Mouse (Mus musculus): ENCODE measurements around the gene Bmp10. TPM values are rescaled to one million over a fixed set of nuclear protein-coding genes. Genes with fewer than 3 reads are reported as not detected.
A peak's percentile ranks its signal among the peaks of the same experiment; 100 is the strongest.
"Not testable (repeated sequence)": the region's sequence is repeated elsewhere in the genome, so short reads cannot be mapped to it uniquely, and the experiment has no call there.

The Bmp10 gene
- polyA plus RNA-seq, 1 experiment: not detected

DNA sequence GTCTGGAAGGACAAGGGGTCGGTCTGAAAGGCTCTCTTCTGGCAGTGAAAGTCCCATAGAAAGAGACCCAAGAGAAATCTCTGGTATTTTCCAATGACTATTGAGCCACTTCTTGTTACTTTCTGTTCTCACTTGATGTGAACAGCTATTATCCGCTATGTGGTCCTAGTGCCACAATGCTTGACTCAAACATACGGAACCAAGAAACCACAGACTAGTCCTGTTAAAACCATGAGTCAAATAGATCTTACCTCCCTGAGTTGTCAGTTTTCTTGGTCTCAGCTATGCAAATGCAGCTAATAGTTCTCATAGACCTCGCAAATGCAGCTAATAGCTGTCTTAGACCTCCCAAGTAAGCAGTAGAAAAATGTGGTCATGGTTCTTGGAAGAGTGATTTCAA is 18.4 kb downstream of the Bmp10 start:
- DNase-seq (ENCODE audit: low read depth): no peak

DNA sequence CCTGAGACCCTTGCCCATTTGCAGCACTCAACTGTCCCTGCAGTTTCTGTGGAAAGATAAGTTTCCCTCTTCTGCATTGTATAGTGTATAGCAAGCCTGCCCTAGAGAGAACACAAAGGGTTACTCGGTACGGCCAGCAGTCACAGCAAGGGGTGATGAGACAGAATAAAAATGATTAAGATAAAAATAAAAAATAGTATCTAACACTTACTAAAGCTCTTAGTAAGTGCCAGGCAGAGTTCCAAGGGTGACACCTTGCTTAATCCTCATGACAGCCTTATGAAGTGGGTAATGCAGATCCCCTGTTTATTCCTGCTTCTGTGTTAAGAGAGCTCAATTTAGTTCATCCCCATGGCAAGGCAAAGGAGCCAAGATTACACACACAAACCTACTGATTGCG is 20.7 kb downstream of the Bmp10 start:
- DNase-seq (ENCODE audit: low read depth): no peak

DNA sequence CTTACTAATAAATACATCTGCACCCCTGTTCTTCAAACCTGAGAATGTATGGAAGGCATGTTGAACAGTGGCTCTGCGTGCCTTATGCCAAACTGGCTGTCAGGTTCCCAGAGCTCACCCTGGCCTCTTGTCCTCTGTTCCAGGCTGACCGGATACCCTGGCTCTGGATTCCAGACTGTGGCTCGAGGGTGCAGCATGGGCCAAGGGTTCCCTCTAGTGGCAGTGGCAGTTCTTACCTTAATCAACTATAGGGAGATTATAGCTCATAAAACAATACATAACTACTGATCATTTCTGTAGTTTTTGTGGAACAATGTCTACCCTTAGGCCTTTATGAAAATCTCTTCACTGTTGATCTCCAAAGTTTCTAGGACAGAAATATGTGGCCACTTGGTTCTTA is 22.2 kb downstream of the Bmp10 start:
- no peak for DNase-seq (ENCODE audit: low read depth)

DNA sequence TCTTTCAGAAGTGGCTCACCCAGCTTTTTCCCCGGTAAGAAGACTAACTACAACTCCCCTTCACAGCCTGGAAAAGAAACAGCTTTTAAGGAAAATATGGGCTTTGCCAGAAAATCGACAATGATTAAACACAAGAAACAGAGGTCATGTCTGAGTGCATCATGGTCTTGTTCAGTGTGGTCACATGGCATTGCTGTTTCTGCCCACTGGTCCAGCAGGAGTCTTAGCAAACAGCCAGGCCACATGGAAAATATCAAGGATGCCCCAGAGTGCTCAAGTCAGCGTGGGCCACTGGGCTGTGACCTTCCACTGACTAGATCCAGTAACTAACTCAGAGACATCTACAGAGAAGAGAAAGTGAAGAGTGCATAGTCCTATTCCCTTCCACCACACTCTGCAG is 23.0 kb downstream of the Bmp10 start:
- DNase-seq (ENCODE audit: low read depth): no peak

DNA sequence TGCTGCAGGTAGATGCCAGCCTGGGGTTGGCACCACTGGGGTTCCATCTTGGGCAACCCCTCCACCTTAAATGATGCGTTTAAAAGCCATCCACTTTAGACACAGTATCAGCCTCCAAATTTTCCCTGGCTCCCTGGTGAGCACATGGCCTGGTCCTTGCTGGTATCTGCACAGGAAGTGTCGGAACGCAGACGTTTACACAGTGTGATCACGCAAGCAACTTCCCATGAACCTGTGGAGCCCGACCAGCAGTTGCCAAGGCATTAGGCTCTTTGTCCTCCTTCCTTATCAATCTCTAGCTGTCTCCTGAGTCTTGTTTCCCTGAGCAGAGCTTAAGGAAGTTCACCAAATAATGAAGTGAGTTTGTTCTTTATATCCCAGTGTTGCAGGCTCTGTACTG is 26.7 kb downstream of the Bmp10 start:
- no peak for DNase-seq (ENCODE audit: low read depth)

DNA sequence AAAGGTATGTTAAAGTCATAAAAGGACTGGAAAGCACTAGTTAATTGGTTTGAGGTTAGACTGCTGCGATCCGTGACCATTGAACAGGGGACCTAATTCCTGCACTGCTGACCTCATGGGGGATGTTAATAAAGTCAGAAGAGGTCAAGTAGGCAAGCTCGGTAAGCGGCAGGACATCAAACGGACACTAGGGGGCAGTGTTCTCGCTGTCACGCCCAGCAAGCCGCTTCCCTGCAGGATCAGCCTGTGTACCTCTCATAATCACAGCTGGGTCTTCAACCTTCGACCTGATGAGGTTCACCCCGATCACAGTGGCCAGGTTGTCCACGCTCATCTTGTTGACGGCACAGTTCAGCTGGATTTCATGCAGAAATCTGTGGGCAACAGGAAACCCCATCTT is 37.4 kb downstream of the Bmp10 start:
- no peak for DNase-seq (ENCODE audit: low read depth)

DNA sequence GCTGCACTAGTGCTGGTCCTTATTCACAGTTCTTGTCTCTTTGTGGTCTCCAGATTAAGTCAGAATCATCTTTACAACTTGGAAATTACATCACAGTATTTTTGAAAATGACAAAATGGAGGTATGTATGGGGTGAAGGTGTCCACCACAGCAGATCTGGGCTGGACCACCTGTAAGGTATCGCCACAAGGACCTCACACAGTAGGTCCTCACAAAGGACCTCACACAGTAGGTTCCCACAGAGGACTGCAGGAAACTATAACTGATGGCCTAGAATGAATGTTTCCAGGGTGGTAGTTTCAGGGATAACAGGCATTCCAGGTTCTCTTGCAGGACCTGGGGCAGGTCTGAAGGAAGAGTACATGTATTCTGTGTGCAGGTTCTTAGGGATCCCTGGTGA is 38.6 kb downstream of the Bmp10 start:
- DNase-seq (ENCODE audit: low read depth): no peak

DNA sequence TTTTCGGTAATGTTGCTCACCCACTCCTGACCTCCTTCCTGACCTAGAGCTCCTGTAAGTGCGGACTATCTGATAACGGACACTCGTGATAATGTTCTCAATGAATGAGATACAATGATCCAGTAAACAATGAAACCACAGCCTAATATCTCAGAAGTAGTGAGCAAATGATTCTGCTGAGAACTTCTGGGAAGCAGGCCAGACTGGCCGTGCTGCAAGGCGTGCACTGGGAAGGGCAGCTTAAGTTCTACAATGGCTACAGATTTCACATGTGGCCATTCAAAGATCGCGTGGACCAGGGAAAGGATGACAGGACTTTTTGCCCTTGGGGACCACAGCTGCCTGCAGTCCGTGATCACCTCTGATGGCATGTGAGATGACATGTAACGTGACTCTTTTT is 39.6 kb downstream of the Bmp10 start:
- DNase-seq (ENCODE audit: low read depth): no peak

DNA sequence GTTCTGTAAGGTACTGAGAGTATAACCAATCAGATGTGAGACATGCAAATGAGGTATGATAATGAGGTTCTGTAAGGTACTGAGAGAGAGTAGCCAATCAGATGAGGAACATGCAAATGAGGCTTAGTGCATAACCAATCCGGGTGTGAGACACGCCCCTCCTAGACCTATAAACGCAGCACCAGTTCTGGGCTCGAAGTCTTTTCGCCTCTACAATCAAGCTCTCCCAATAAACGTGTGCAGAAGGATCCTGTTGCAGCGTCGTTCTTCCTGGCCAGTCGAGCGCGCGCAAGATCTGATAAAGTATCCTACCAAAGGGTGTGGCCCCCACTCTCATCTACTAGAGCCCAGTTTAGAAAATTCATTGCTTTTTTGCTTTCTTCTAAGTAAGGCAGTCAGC is 41.3 kb downstream of the Bmp10 start:
- DNase-seq (ENCODE audit: low read depth): not testable (repeated sequence)

DNA sequence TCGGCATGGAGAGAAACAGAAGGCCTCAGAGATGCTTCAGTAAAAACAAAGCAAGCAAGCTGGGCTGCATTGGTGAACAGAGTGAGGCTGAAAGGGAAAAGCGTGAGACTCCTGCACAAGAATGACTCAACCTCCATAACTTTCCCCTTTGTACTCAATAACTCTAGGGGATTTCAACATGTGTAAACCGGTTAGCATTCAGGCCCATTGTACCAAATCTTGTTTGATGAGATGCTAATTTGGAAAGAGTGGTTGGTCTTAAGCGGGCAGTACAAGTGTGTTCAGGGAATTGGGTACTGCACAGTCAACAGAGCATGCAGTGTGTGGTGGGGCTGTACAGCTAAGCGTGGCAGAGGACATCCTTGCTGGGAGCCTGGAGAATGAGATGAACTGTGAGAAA is 46.4 kb downstream of the Bmp10 start:
- no peak for DNase-seq (ENCODE audit: low read depth)

DNA sequence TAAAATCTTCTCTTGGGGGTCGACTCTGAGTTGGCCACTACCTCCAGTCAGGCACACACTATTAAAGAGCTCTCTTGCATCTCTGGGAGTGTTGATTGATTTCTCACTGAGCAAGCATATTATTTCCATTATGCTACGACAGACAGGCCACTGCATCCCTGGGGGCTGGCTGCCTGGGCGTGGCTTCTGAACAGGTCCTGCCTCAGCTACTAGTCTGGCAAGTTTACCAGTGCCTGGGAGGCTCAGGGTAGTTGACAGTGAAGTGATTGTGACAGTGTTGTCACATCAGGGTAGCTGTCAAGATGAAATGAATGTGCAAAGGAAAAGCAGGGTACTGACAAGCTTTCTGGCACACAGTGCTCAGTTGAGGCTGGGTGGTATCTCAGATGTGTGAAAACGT is 50.1 kb downstream of the Bmp10 start:
- DNase-seq (ENCODE audit: low read depth): no peak

DNA sequence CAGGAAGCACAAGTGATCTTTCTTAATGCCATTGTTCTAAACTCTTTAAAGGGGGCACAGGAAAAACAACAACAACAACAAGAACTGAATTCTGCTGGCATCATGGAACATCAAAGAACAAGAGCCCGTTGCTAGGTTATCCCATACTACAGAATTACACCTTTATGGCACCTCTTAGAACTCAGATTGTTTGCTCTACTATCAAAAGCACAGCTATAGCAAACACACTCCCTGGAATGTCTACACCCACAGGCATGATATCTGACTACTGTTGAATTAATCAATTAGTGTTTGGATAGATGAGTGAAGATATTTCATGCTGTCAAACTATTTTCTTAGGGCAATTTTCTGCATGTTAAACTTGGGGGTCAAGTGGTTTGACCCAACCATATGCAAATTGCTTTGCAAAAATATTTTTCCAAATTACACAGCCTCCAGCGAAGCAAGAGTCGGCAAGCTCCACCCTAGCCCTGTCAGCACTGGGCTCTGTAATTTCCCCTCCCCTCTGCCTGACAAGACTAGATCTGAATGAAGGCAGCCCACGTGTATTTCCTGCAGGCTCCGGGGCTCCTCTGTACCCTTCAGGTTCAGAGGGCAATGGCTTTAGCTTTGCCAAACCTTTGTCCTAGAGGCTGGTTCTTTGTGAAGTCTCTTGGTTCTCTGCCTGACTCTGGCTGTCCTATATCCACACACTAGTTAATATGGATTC is 50.7 kb downstream of the Bmp10 start:
- no peak for DNase-seq (ENCODE audit: low read depth)

DNA sequence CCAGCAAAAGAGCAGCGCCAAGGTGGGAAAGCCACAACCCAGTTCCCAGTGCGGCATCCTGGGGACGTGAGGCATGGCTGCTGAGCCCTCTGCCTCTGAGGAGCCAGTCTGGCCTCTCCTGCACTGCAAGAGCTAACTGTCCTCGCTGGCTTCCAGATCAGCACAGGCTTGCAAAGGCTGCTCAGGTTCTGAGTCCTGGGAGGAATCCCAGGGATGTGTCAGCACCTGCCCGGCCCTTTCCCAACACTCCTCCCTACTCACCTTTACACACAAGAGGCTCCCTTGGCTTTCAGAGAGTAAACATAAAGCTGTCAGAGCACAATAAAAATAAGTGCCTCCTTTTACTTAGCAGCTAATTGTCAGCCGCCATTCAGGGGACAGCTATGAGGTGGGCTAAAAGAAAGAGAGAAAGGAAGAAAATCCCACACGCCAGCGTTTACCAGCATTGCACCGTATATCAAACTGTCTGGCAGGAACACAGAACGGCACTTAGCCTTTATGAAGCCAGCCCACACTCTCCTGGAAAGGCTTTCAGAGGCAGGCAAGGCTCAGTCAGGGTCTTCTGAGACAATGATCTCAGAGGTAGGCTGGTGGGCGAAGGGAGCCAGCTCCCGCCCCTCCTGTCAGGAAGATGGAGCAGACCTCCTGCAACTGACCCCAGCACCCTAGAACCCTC is 54.6 kb downstream of the Bmp10 start:
- peak; percentile 91 for DNase-seq (ENCODE audit: low read depth)

DNA sequence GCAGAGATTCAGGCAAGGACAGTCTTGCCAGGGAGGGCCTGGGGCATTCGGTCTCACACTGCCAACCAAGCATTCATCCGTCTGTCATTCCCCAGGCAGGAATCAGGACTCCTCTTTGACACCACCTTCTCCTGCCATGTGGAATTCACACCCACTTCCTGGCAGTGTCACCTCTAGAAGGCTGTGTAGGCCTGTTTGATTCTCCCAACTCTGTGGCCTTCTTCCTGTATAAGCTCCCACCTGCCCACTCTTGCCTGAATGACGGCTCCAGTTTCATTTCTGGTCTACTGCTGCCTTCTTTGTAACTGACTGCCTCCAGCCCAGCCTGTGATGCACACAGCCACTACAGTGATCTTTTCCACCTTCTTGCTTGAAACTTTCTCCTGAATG is 55.1 kb downstream of the Bmp10 start:
- peak; percentile 90 for DNase-seq (ENCODE audit: low read depth)

DNA sequence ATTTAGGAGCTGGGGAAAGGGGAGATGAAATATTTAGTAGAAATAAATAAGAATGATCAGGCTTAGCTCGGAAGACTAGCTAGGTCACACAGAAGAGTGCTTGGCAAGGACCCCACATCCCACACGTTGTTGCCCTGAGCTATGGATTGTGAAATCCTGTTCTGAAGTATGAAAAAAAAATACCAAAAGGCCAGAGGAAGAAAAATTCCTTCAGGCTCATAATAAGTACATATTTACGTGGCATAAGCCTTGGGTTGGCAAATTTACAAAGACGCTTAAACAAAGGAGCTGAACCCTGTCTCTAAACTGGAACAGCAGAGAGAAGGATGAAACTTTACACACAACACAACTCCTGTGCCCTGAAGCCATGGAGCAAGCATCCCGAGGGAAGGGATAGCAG is 56.0 kb downstream of the Bmp10 start:
- DNase-seq (ENCODE audit: low read depth): peak; percentile 90

Other genes with a start within 250 kb of the Bmp10 start
- gene Antxr1, start 93.2 kb upstream of the Bmp10 start, polyA plus RNA-seq (2012; rRNA removed): 6.4 and 8.0 TPM in 2 replicates
- gene Gkn1, start 78.1 kb upstream of the Bmp10 start, polyA plus RNA-seq (2012; rRNA removed): 0.32 TPM in 1 of 2 replicates, not detected in the other
- 0.24 TPM in 1 of 2 replicates, not detected in the other for gene Gkn2, start 55.6 kb upstream of the Bmp10 start, polyA plus RNA-seq (2012; rRNA removed)
- gene Gkn3, start 40.1 kb upstream of the Bmp10 start, polyA plus RNA-seq (2012; rRNA removed): 2.4 and 5.8 TPM in 2 replicates
- 2.0 TPM in 2 replicates for gene Arhgap25, start 104.3 kb downstream of the Bmp10 start, polyA plus RNA-seq (2012; rRNA removed)
- 7.4 and 10.6 TPM in 2 replicates for gene Prokr1, start 161.7 kb downstream of the Bmp10 start, polyA plus RNA-seq (2012; rRNA removed)
- 4.2 and 4.4 TPM in 2 replicates for gene Aplf, start 243.2 kb downstream of the Bmp10 start, polyA plus RNA-seq (2012; rRNA removed)